Mouse (Mus musculus) CH12.LX (cell line): Measurements from ENCODE around the gene Mboat1. TPM values are rescaled to one million over a fixed set of nuclear protein-coding genes. Genes with fewer than 3 reads are reported as not detected.

ENCODE experiments used
- DNase-seq: peaks from one replicate; pipeline ENCODE4 v3.0.0-alpha.2; 2013; ENCODE audit errors: extremely low read depth
- H3K27ac ChIP-seq: 2 replicates; pipeline ENCODE4 v1.5.1; 2012; ENCODE audit warnings: low read depth, mild to moderate bottlenecking, control low read depth, moderate library complexity; ENCODE audit not compliant: insufficient read depth
- H3K27me3 ChIP-seq: replicated peaks from 2 replicates; pipeline ENCODE3; 2012; ENCODE audit warnings: inconsistent platforms
- H3K36me3 ChIP-seq, 2 experiments: replicated peaks in 1 of 2; 2 replicates each; pipeline versions ENCODE3 to v1.6.1; 2012; ENCODE audit warnings: inconsistent platforms in 1 of 2, low read length in 1 of 2, mild to moderate bottlenecking in 1 of 2, mixed read lengths in 1 of 2, moderate library complexity in 1 of 2; ENCODE audit not compliant: control insufficient read depth in 1 of 2, insufficient read depth in 1 of 2
- H3K4me1 ChIP-seq, 2 experiments: 2 replicates each; pipeline ENCODE4 v1.6.1; 2012; ENCODE audit warnings: inconsistent platforms in 1 of 2, moderate library complexity in 1 of 2; ENCODE audit not compliant: insufficient read depth in 2 of 2, control insufficient read depth in 1 of 2
- H3K4me2 ChIP-seq: 2 replicates; pipeline ENCODE4 v1.6.1; 2012; ENCODE audit warnings: low read depth, mild to moderate bottlenecking, control low read depth; ENCODE audit not compliant: poor library complexity, insufficient read depth, severe bottlenecking
- H3K4me3 ChIP-seq, 3 experiments: fragments of 150-350 bp in 1 of 3; sonication (generic) in 1 of 3; replicated peaks in 1 of 3; 2 replicates each; pipeline versions ENCODE3 to v1.5.1; 2011 to 2012; ENCODE audit warnings: low read depth in 2 of 3, low read length in 2 of 3, mild to moderate bottlenecking in 2 of 3, moderate library complexity in 2 of 3, control low read depth in 1 of 3, improper control_type of control experiment in 1 of 3, inconsistent platforms in 1 of 3, mixed read lengths in 1 of 3; ENCODE audit not compliant: poor library complexity in 1 of 3
- H3K79me2 ChIP-seq: replicated peaks from 2 replicates; pipeline ENCODE4 v1.6.1; 2012; ENCODE audit warnings: mild to moderate bottlenecking, moderate library complexity; ENCODE audit not compliant: control insufficient read depth, poor library complexity, insufficient read depth, severe bottlenecking; ENCODE audit errors: extremely low read depth
- H3K9ac ChIP-seq: 2 replicates; pipeline ENCODE4 v1.6.1; 2012; ENCODE audit warnings: low read depth, mild to moderate bottlenecking, control low read depth, moderate library complexity; ENCODE audit not compliant: insufficient read depth
- H3K9me3 ChIP-seq: replicated peaks from 2 replicates; pipeline ENCODE3; 2012; ENCODE audit warnings: low read length, inconsistent platforms, mixed read lengths
- BHLHE40 ChIP-seq: IDR thresholded peaks from 2 replicates; pipeline ENCODE4 v1.6.1; 2011; ENCODE audit warnings: mild to moderate bottlenecking, low read depth, low read length, improper control_type of control experiment
- E2F4 ChIP-seq: IDR thresholded peaks from 2 replicates; pipeline ENCODE4 v1.6.1; 2011; ENCODE audit warnings: low read depth, low read length, improper control_type of control experiment; ENCODE audit not compliant: insufficient replicate concordance
- ETS1 ChIP-seq: conservative IDR thresholded peaks from 2 replicates; pipeline ENCODE4 v1.6.1; 2012; ENCODE audit warnings: low read depth, mild to moderate bottlenecking, inconsistent platforms, low read length, improper control_type of control experiment, moderate library complexity
- HCFC1 ChIP-seq: IDR thresholded peaks from 2 replicates; pipeline ENCODE4 v1.6.1; 2012; ENCODE audit warnings: low read depth, mild to moderate bottlenecking, inconsistent platforms, low read length, improper control_type of control experiment
- JUND ChIP-seq: conservative IDR thresholded peaks from 2 replicates; pipeline ENCODE4 v1.6.1; 2011; ENCODE audit warnings: low read depth, low read length, improper control_type of control experiment
- MAFK ChIP-seq: IDR thresholded peaks from 2 replicates; pipeline ENCODE4 v1.6.1; 2011; ENCODE audit warnings: low read length, improper control_type of control experiment; ENCODE audit not compliant: insufficient replicate concordance
- MAX ChIP-seq: IDR thresholded peaks from 2 replicates; pipeline ENCODE4 v1.6.1; 2011; ENCODE audit warnings: low read length, improper control_type of control experiment
- MAZ ChIP-seq: IDR thresholded peaks from 2 replicates; pipeline ENCODE4 v1.6.1; 2012; ENCODE audit warnings: low read depth, mild to moderate bottlenecking, inconsistent platforms, low read length, improper control_type of control experiment, moderate library complexity
- MEF2A ChIP-seq: IDR thresholded peaks from 2 replicates; pipeline ENCODE4 v1.6.1; 2014; ENCODE audit warnings: low read depth, mild to moderate bottlenecking, inconsistent platforms, low read length, improper control_type of control experiment, borderline replicate concordance
- MXI1 ChIP-seq: IDR thresholded peaks from 2 replicates; pipeline ENCODE4 v1.6.1; 2011; ENCODE audit warnings: mild to moderate bottlenecking, low read depth, low read length, improper control_type of control experiment
- MYC ChIP-seq: IDR thresholded peaks from 2 replicates; pipeline ENCODE4 v1.6.1; 2011; ENCODE audit warnings: low read depth, mild to moderate bottlenecking, improper control_type of control experiment, low read length
- NELFE ChIP-seq: IDR thresholded peaks from 2 replicates; pipeline ENCODE4 v1.6.1; 2011; ENCODE audit warnings: low read depth, low read length, improper control_type of control experiment
- NRF1 ChIP-seq: IDR thresholded peaks from 2 replicates; pipeline ENCODE4 v1.6.1; 2014; ENCODE audit warnings: low read depth, mild to moderate bottlenecking, inconsistent platforms, low read length, improper control_type of control experiment, moderate library complexity
- POLR2A ChIP-seq: IDR thresholded peaks from 2 replicates; pipeline ENCODE4 v1.6.1; 2011; ENCODE audit warnings: low read depth, mild to moderate bottlenecking, improper control_type of control experiment, low read length
- POLR2AphosphoS2 ChIP-seq: IDR thresholded peaks from 2 replicates; pipeline ENCODE4 v1.6.1; 2011; ENCODE audit warnings: low read depth, low read length, improper control_type of control experiment
- RAD21 ChIP-seq: IDR thresholded peaks from 2 replicates; pipeline ENCODE4 v1.6.1; 2011; ENCODE audit warnings: low read depth, mild to moderate bottlenecking, low read length, improper control_type of control experiment, moderate library complexity
- SIN3A ChIP-seq: IDR thresholded peaks from 2 replicates; pipeline ENCODE4 v1.6.1; 2012; ENCODE audit warnings: low read length, improper control_type of control experiment, inconsistent platforms
- SMC3 ChIP-seq: IDR thresholded peaks from 2 replicates; pipeline ENCODE4 v1.6.1; 2011; ENCODE audit warnings: low read depth, low read length, improper control_type of control experiment
- TCF12 ChIP-seq: IDR thresholded peaks from 2 replicates; pipeline ENCODE4 v1.6.1; 2014; ENCODE audit warnings: low read depth, mild to moderate bottlenecking, inconsistent platforms, low read length, improper control_type of control experiment
- USF1 ChIP-seq: IDR thresholded peaks from 2 replicates; pipeline ENCODE4 v1.6.1; 2014; ENCODE audit warnings: low read depth, mild to moderate bottlenecking, inconsistent platforms, low read length, improper control_type of control experiment
- ZC3H11A ChIP-seq: IDR thresholded peaks from 2 replicates; pipeline ENCODE4 v1.6.1; 2012; ENCODE audit warnings: low read depth, mild to moderate bottlenecking, inconsistent platforms, low read length, improper control_type of control experiment
- ZKSCAN1 ChIP-seq: IDR thresholded peaks from 2 replicates; pipeline ENCODE4 v1.6.1; 2012; ENCODE audit warnings: low read depth, inconsistent platforms, low read length, improper control_type of control experiment, borderline replicate concordance
- dilution Hi-C: fragments of 300-500 bp; cut with MboI; formaldehyde crosslinking; loops from 2 replicates; pipeline ENCODE4 v1.14.3; 2020; ENCODE audit warnings: low sequenced_read_pairs; ENCODE audit not compliant: extremely low pct_unique_long_range_greater_than_20kb, extremely low pct_ligation_motif_present
- in situ Hi-C: fragments of 300-500 bp; cut with MboI; formaldehyde crosslinking; loops from 3 replicates; pipeline ENCODE4 v1.14.3; 2019; ENCODE audit warnings: low sequenced_read_pairs, low pct_ligation_motif_present, low pct_unique_long_range_greater_than_20kb, mixed read lengths
- polyA plus RNA-seq: library from polyadenylated mRNA; unstranded; fragments of >175 nt; gene quantifications from 2 replicates; pipeline ENCODE4 v1.2.1, GENCODE M21; 2012; ENCODE audit warnings: low read depth; ENCODE audit not compliant: insufficient read length
- total RNA-seq, 2 experiments: library from RNA; depleted of rRNA; stranded (reverse); fragments of 300-350 nt in 1 of 2; fragments of >200 nt in 1 of 2; gene quantifications; 2 replicates each; pipeline ENCODE4 v1.2.3; 2012 to 2014

Gene Mboat1
- total and polyA plus RNA-seq, 3 experiments: 0.53 to 3.3 (median 0.63) TPM

GRCm38 (mm10) chr13:30235056-30235750 lies 98.9 kb downstream of the Mboat1 start:
- peaks cover 0 to 3% of the 10 kb centered on the region in 2 experiments; a peak in 1 of 4 replicates for H3K4me1 ChIP-seq
- H3K4me3 ChIP-seq: no peak overlapping the region
- no peaks in the 10 kb centered on the region for H3K36me3 ChIP-seq
- TF ChIP-seq SMC3 (no peak), ZKSCAN1 (no peak), ETS1 (no peak), MAFK (no peak), SIN3A (no peak), MAX (no peak), NELFE (no peak), BHLHE40 (no peak), USF1 (no peak), POLR2A (no peak), MXI1 (no peak), HCFC1 (no peak), NRF1 (no peak), MYC (no peak), MAZ (no peak), RAD21 (no peak), JUND (no peak), POLR2AphosphoS2 (no peak), E2F4 (no peak), ZC3H11A (no peak)
- in situ Hi-C loops: no loop called here
- H3K79me2 ChIP-seq: no peaks in the 10 kb centered on the region
- no peak overlapping the region for H3K9ac ChIP-seq
- no peak overlapping the region for H3K27ac ChIP-seq
- no peak overlapping the region for H3K4me2 ChIP-seq
- H3K9me3 ChIP-seq: no peaks in the 10 kb centered on the region
- DNase-seq: no peak
- dilution Hi-C loops: no loop called here
- H3K27me3 ChIP-seq: no peaks in the 10 kb centered on the region

- H3K27ac ChIP-seq: no peak overlapping the region
- H3K36me3 ChIP-seq: no peaks in the 10 kb centered on the region
- no peak for TF ChIP-seq NELFE
- no peak for TF ChIP-seq TCF12
- no peak for TF ChIP-seq BHLHE40
- no peak for TF ChIP-seq E2F4
- no peak for TF ChIP-seq POLR2AphosphoS2
- no peak for TF ChIP-seq ETS1
- no peak for TF ChIP-seq MEF2A
- no peak overlapping the region for H3K4me2 ChIP-seq
- no peaks in the 10 kb centered on the region for H3K79me2 ChIP-seq
- no peak overlapping the region for H3K9ac ChIP-seq
- H3K4me3 ChIP-seq: no peak overlapping the region
- dilution Hi-C loops: no loop called here
- peaks cover 0 to 3% of the 10 kb centered on the region in 2 experiments; a peak in 1 of 4 replicates for H3K4me1 ChIP-seq
- DNase-seq: no peak
- in situ Hi-C loops: no loop called here
- H3K27me3 ChIP-seq: no peaks in the 10 kb centered on the region
- no peaks in the 10 kb centered on the region for H3K9me3 ChIP-seq
These were observed 103.1 kb downstream of the Mboat1 start for GRCm38 (mm10) chr13:30239396-30239795.
